Mouse (Mus musculus): Measurements from ENCODE around the gene Pygm.

DNA sequence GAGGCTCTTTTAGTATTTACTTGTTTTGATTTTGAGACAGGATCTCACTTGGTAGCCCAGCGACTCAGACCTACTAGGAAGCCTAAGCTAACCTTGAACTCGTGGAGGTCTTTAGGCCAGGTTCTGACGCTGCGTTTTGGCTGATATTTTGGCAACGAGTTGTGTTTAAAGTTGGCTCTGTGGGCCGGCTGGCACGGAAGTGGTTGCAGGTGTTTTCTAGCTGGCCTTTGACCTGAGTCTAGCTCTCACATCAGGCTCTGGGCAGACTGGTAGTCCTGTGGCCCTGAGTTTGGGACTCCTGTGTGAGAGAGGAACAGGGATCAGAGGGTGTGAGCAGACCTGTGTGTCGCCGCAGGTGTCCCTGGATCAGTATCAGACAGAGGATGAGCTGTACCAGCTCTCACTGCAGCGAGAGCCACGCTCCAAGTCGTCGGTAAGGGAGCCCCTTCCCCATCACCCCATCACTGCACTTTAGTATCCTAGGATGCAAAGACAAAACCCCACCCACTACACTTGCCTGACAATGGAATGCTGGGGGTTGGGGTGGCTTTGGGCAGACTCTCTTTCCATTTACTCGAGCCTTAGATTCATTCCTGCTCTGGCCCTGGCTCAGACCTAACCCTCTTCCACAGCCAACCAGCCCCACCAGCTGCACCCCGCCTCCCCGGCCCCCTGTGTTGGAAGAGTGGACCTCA lies 23.8 kb downstream of the Pygm start:
- TF ChIP-seq CTCF (IDR thresholded peaks at IDR 0.05; ENCODE audit: insufficient read depth, low read depth, low read length) (no peak), POLR2A (IDR thresholded peaks at IDR 0.05; ENCODE audit: insufficient read depth, low read depth, low read length) (no peak)

Data from olfactory bulb, adult 2 months (tissue).